Mouse (Mus musculus) intestine, embryonic 15.5 days (tissue): ENCODE measurements around the gene Ankrd13d. TPM values are rescaled to one million over a fixed set of nuclear protein-coding genes. Genes with fewer than 3 reads are reported as not detected.

Source experiments
- ATAC-seq: fragments of 200-750 bp; cut with Nextera tagmentation; 2 replicates; pipeline ENCODE4 v1.8.0; 2017; ENCODE audit warnings: moderate TSS enrichment, moderate library complexity
- H3K27ac ChIP-seq: fragments of 300-500 bp; sonication (generic); 2 replicates; pipeline ENCODE4 v1.5.1; 2015; ENCODE audit warnings: mild to moderate bottlenecking, inconsistent platforms
- H3K27me3 ChIP-seq: fragments of 300-500 bp; sonication (generic); replicated peaks from 2 replicates; pipeline ENCODE4 v1.6.1; 2015; ENCODE audit warnings: inconsistent platforms
- H3K36me3 ChIP-seq: fragments of 300-500 bp; sonication (generic); 2 replicates; pipeline ENCODE4 v1.6.1; 2015; ENCODE audit warnings: inconsistent platforms
- H3K4me1 ChIP-seq: fragments of 300-500 bp; sonication (generic); replicated peaks from 2 replicates; pipeline ENCODE4 v1.6.1; 2015; ENCODE audit warnings: inconsistent platforms
- H3K4me2 ChIP-seq: fragments of 300-500 bp; sonication (generic); replicated peaks from 2 replicates; pipeline ENCODE4 v1.6.1; 2015; ENCODE audit warnings: mild to moderate bottlenecking, inconsistent platforms
- H3K4me3 ChIP-seq: fragments of 300-500 bp; sonication (generic); replicated peaks from 2 replicates; pipeline ENCODE4 v1.5.1; 2015; ENCODE audit warnings: inconsistent platforms
- H3K9ac ChIP-seq: fragments of 300-500 bp; sonication (generic); 2 replicates; pipeline ENCODE4 v1.6.1; 2015; ENCODE audit warnings: inconsistent platforms
- H3K9me3 ChIP-seq: fragments of 300-500 bp; sonication (generic); 2 replicates; pipeline ENCODE4 v1.6.1; 2016; ENCODE audit warnings: inconsistent platforms
- WGBS: fragments of 180-500 bp; shearing (Covaris S2); methylation state at CpG from one replicate; pipeline ENCODE4 v1.1.7; 2015; 5-methylcytosine and 5-hydroxymethylcytosine counted together
- polyA plus RNA-seq: library from polyadenylated mRNA; unstranded; fragments of >200 nt; fragmentation: Nextera tagmentation; extraction: Ambion mirVana; gene quantifications from 2 replicates; pipeline ENCODE4 v1.2.1, GENCODE M21; 2015

Gene Ankrd13d
- 5.3 and 5.7 TPM in 2 replicates for polyA plus RNA-seq

DNA sequence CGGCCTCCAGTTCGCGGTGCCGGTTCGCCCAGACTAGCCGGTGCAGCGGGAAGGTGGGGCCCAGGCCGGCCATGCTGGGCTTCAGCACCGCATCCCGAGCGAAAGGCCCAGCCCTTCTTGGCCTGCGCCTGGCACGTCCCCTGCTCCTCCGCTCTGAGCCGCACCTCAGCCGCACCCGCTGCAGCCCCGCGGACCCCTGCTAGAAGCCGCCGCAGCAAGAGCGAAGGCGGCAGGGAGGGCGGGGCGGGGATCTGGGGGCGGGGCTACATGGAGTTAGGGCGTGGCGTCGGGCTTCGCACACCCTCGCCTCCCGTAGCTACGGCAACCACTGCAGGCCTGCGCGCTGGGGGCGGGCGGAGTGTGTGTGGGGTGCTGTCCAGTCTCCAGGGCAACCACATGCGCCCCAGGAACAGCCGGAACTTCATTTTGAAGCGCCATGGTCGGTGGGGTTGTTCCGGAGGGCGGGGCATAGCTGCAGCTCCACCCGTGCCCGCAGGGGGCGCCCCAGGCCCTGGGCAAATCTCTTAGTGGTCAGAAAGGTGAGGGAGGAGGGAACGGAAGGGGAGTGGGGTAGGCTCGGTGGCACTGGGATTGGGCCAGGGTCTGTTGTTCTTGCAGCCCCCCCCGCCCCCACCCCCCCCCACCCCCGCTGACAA, at the start of gene Ankrd13d:
Ankrd13d (minus strand) TSS at position 240 of the 656 bp plus-strand sequence.
- Histone ChIP-seq H3K27me3 (no peaks in the 10 kb centered on the region), H3K4me3 (peak within 1 kb of the TSS; percentile 55), H3K36me3 (peaks cover 27% of the 10 kb centered on the region), H3K9ac (peak within 1 kb of the TSS; percentile 59), H3K4me1 (peaks cover 11% of the 10 kb centered on the region), H3K9me3 (no peaks in the 10 kb centered on the region), H3K27ac (0 out of 2 replicates have a peak within 1 kb of the TSS, but pooled peaks have one; percentile 40), H3K4me2 (peak within 1 kb of the TSS; percentile 88)
- WGBS = under 1% methylated on average over 50 of the region's 50 CpGs
- peak; percentile 96 for ATAC-seq

- 0% methylated on average over 4 of the region's 4 CpGs for WGBS
- Histone ChIP-seq H3K9me3 (no peaks in the 10 kb centered on the region), H3K9ac (peak overlapping the region; percentile 63), H3K27ac (peak overlapping the region; percentile 89), H3K4me1 (peaks cover 21% of the 10 kb centered on the region), H3K27me3 (no peaks in the 10 kb centered on the region), H3K4me3 (peak overlapping the region; percentile 50), H3K36me3 (peaks cover 12% of the 10 kb centered on the region; the same call in 1 of the 2 replicates), H3K4me2 (peak overlapping the region; percentile 71)
- peak; percentile 29; the same call in 1 of the 2 replicates for ATAC-seq
These were observed 49.7 kb upstream of the Ankrd13d start for GRCm38 (mm10) chr19:4332653-4333052.

- Histone ChIP-seq H3K9ac (no peak overlapping the region; the same call in 1 of the 2 replicates), H3K4me3 (no peak overlapping the region), H3K9me3 (no peaks in the 10 kb centered on the region), H3K36me3 (peaks cover 16% of the 10 kb centered on the region), H3K4me1 (peaks cover 21% of the 10 kb centered on the region), H3K27ac (peak overlapping the region; percentile 42; the same call in 1 of the 2 replicates), H3K4me2 (peak overlapping the region; percentile 23), H3K27me3 (no peaks in the 10 kb centered on the region)
- WGBS = 54% methylated on average over 3 of the region's 3 CpGs
- 0 out of 2 replicates have a peak, but pooled peaks have one; percentile 0 for ATAC-seq
These were observed 48.3 kb upstream of the Ankrd13d start for GRCm38 (mm10) chr19:4331273-4331672.

GRCm38 (mm10) chr19:4330603-4331002, 47.7 kb upstream of the Ankrd13d start:
- Histone ChIP-seq H3K9ac (no peak overlapping the region; the same call in 1 of the 2 replicates), H3K27ac (peak overlapping the region; percentile 42; the same call in 1 of the 2 replicates), H3K4me2 (peak overlapping the region; percentile 23; the same call in 1 of the 2 replicates), H3K4me3 (no peak overlapping the region), H3K4me1 (peaks cover 21% of the 10 kb centered on the region), H3K27me3 (no peaks in the 10 kb centered on the region), H3K9me3 (no peaks in the 10 kb centered on the region), H3K36me3 (peaks cover 20% of the 10 kb centered on the region)
- no peak for ATAC-seq
- WGBS = 61% methylated on average over 2 of the region's 2 CpGs

DNA sequence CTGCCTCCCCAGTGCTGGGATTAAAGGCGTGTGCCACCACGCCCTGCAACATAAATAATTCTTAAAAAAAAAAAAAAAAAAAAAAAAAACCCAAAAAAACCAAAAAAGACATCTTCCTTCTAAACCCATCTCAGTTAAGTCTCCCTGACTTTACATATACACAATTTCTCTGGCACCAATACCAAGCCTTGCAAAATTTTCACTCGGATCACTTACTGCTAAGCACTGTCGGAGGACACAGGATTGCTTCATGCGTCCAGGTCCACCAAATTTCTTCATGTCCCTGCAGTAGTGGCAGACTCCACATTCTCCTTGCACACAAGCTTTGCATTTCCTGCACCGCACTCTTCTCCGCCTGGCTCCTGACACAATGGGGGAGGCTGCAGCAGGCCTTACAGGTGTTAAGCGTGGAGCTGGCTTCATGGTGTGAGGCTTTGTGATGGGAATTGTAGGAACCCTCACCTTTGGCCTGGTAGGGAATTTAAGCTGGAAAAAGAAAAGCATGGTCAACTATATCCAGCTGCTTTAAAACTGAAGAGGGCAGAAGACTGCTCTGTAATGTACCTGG, 45.9 kb upstream of the Ankrd13d start:
- ATAC-seq = no peak
- 92% methylated on average over 8 of the region's 8 CpGs for WGBS
- no peak overlapping the region for H3K9ac ChIP-seq

GRCm38 (mm10) chr19:4326881-4327280, 43.9 kb upstream of the Ankrd13d start:
- 84% methylated on average over 1 of the region's 1 CpGs for WGBS
- Histone ChIP-seq H3K36me3 (peaks cover 45% of the 10 kb centered on the region), H3K9ac (no peak overlapping the region), H3K27me3 (no peaks in the 10 kb centered on the region), H3K9me3 (no peaks in the 10 kb centered on the region), H3K4me2 (no peak overlapping the region), H3K4me1 (peaks cover 8% of the 10 kb centered on the region; the same call in 1 of the 2 replicates), H3K27ac (no peak overlapping the region), H3K4me3 (no peak overlapping the region)
- ATAC-seq = no peak

More for the DNA sequence above, 45.9 kb upstream of the Ankrd13d start:
- Histone ChIP-seq H3K4me2 (no peak overlapping the region), H3K27ac (no peak overlapping the region), H3K9me3 (no peaks in the 10 kb centered on the region), H3K4me1 (peaks cover 12% of the 10 kb centered on the region), H3K36me3 (peaks cover 35% of the 10 kb centered on the region), H3K4me3 (no peak overlapping the region), H3K27me3 (no peaks in the 10 kb centered on the region)

- Histone ChIP-seq H3K4me1 (0 out of 2 replicates have a peak, but pooled peaks cover 8% of the 10 kb centered on the region), H3K27ac (no peak overlapping the region), H3K9ac (no peak overlapping the region), H3K4me2 (no peak overlapping the region), H3K36me3 (peaks cover 47% of the 10 kb centered on the region), H3K4me3 (no peak overlapping the region), H3K27me3 (no peaks in the 10 kb centered on the region), H3K9me3 (no peaks in the 10 kb centered on the region)
- no peak for ATAC-seq
- WGBS = 82% methylated on average over 3 of the region's 3 CpGs
These were observed 43.2 kb upstream of the Ankrd13d start for GRCm38 (mm10) chr19:4326106-4326505.

GRCm38 (mm10) chr19:4322134-4322533, 39.2 kb upstream of the Ankrd13d start:
- no peaks in the 10 kb centered on the region for H3K4me1 ChIP-seq
- no peak for ATAC-seq
- H3K9me3 ChIP-seq = no peaks in the 10 kb centered on the region
- no peak overlapping the region for H3K4me2 ChIP-seq
- H3K9ac ChIP-seq = no peak overlapping the region
- no peak overlapping the region for H3K4me3 ChIP-seq
- no peak overlapping the region for H3K27ac ChIP-seq
- 92% methylated on average over 3 of the region's 3 CpGs for WGBS
- H3K27me3 ChIP-seq = no peaks in the 10 kb centered on the region
- H3K36me3 ChIP-seq = peaks cover 61% of the 10 kb centered on the region

DNA sequence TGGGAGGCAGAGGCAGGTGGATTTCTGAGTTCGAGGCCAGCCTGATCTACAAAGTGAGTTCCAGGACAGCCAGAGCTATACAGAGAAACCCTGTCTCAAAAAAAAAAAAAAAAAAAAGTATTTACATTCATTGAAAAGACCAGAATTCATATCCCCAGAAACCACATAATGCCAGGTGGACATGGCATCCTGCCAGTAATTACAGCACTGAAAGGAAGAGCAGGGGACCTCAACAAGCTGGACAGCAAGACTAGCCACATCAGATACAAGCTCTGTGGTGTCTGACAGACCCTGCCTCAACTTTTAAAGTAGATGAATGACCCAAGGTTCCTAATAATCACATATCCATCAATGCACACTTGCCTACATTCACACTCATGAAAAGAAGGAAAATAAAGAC, 38.7 kb upstream of the Ankrd13d start:
- no peak overlapping the region for H3K9ac ChIP-seq
- no peaks in the 10 kb centered on the region for H3K27me3 ChIP-seq
- H3K4me2 ChIP-seq = no peak overlapping the region
- 100% methylated on average over 1 of the region's 1 CpGs for WGBS
- H3K27ac ChIP-seq = no peak overlapping the region
- no peaks in the 10 kb centered on the region for H3K4me1 ChIP-seq
- ATAC-seq = no peak
- no peaks in the 10 kb centered on the region for H3K9me3 ChIP-seq
- H3K36me3 ChIP-seq = peaks cover 64% of the 10 kb centered on the region
- H3K4me3 ChIP-seq = no peak overlapping the region

DNA sequence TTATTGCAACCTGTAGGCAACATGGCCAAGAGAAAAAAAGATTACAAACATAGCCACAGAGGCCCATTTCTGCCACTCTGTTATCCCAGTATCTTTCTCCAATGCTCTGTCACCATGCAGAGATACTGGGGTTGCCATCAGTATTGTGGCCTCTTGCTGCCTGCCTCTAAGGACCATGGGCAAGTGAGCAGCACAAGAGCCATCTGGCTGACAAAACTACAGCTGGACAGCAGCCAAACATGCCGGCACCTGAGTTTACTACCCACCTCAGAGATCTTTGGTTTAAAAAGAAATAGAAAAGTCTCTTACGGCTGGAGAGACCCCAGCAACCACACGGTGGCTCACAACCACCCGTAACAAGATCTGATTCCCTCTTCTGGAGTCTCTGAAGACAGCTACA, 36.3 kb upstream of the Ankrd13d start:
- ATAC-seq = no peak
- Histone ChIP-seq H3K27me3 (no peaks in the 10 kb centered on the region), H3K9me3 (no peaks in the 10 kb centered on the region), H3K27ac (no peak overlapping the region), H3K4me3 (no peak overlapping the region), H3K4me1 (no peaks in the 10 kb centered on the region), H3K36me3 (peaks cover 48% of the 10 kb centered on the region), H3K4me2 (no peak overlapping the region), H3K9ac (no peak overlapping the region)
- 63% methylated on average over 4 of the region's 4 CpGs for WGBS

DNA sequence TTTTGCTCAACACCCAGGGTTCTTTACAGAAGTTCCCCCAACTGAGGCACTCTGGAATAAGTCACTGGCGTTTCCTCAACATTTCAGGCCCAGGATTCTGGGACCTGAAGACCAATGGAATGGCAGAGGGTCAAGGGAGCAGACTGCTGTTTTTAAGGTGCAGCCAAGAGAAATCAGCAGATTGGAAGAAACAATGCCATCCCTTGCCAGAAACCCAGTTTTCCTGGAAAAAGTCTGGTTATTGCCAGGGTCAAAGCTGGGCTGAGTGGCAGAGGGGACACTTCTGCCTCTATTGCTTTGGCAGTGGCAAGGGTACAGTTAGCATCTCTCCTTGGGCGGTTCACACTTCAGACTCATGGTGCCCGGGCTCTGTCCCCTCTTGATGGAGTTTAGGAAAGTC, 34.2 kb upstream of the Ankrd13d start:
- WGBS = 87% methylated on average over 3 of the region's 3 CpGs
- no peak overlapping the region for H3K4me3 ChIP-seq
- H3K4me2 ChIP-seq = no peak overlapping the region
- no peaks in the 10 kb centered on the region for H3K4me1 ChIP-seq
- ATAC-seq = no peak
- H3K36me3 ChIP-seq = peaks cover 38% of the 10 kb centered on the region
- no peaks in the 10 kb centered on the region for H3K27me3 ChIP-seq
- H3K9ac ChIP-seq = no peak overlapping the region
- H3K9me3 ChIP-seq = no peaks in the 10 kb centered on the region
- H3K27ac ChIP-seq = no peak overlapping the region

DNA sequence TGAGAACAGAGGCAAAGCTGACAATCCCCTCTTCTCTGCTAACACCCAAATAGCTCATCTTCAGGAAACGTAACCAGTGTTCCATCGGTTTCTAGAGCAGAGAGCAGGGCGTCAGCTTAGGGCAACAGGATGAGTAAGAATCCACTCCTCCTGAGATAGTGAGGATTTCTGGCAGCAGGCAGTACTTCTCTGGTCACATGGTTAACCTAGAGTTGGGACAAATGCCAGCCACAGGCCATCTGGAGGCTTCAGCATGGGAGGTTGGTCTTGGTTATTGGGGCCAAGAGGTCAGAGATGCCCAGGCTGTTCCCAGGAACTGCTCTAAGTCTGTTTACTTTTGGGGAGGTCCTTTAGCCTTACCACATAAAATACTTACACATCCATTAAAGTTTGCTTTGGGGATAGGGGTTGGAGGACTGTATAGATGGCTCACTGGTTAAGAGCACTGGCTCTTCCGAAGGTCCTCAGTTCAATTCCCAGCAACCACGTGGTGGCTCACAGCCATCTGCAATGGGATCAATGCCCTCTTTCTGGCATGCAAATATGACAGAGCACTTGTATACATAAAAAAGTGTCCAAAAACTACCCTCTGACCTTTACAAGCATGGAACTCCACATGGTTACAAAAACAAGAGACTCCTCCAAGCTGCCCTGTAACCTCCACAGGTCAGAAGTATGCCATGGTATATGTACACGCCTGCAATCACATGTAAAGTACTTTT, 32.4 kb upstream of the Ankrd13d start:
- H3K27ac ChIP-seq = no peak overlapping the region
- H3K27me3 ChIP-seq = no peaks in the 10 kb centered on the region
- WGBS = 52% methylated on average over 6 of the region's 6 CpGs
- H3K4me3 ChIP-seq = no peak overlapping the region
- no peaks in the 10 kb centered on the region for H3K4me1 ChIP-seq
- peak; percentile 69 for ATAC-seq
- no peak overlapping the region for H3K9ac ChIP-seq
- peaks cover 32% of the 10 kb centered on the region for H3K36me3 ChIP-seq
- no peak overlapping the region for H3K4me2 ChIP-seq
- no peaks in the 10 kb centered on the region for H3K9me3 ChIP-seq
